Mouse (Mus musculus) spleen, adult 2 months (tissue): ENCODE measurements around the gene Ergic3.

ENCODE experiments used
- CTCF ChIP-seq: fragments of 200-500 bp; IDR thresholded peaks from 2 replicates; pipeline ENCODE4 v1.5.1; 2011; ENCODE audit warnings: mild to moderate bottlenecking, inconsistent platforms; ENCODE audit not compliant: insufficient read depth, insufficient read length, insufficient replicate concordance; ENCODE audit errors: extremely low read depth
- POLR2A ChIP-seq: fragments of 200-500 bp; IDR thresholded peaks from 2 replicates; pipeline ENCODE4 v1.6.1; 2011; ENCODE audit warnings: low read depth, low read length, inconsistent platforms

DNA sequence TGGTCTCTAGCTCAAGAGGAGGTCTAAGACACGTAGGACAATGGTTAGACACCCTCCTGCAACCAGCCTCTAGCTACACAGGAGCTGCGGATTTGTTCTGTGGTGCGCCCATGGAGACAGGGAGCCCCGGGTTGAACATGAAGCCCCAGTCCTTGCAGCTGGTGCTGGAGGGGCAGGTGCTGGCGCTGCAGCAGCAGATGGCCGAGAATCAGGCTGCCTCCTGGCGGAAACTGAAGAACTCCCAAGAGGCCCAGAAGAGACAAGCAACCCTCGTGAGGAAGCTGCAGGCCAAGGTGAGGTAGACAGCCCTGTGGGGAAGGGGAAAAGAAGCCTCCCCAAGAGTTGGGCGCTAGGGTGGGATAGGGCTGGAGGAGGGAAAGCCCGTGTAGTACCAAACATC is 46.0 kb upstream of the Ergic3 start:
- no peak for TF ChIP-seq CTCF
- TF ChIP-seq POLR2A, result no peak
